Mouse (Mus musculus) ES-E14 (cell line): ENCODE data around the gene Ltbp1.

Source experiments
- CHD2 ChIP-seq: IDR thresholded peaks from 2 replicates; pipeline ENCODE4 v1.6.1; 2014; ENCODE audit warnings: mild to moderate bottlenecking, low read depth, low read length, inconsistent platforms
- MAFK ChIP-seq: IDR thresholded peaks from 2 replicates; pipeline ENCODE4 v1.6.1; 2014; ENCODE audit warnings: mild to moderate bottlenecking, low read depth, low read length, inconsistent platforms; ENCODE audit not compliant: insufficient read depth
- ZC3H11A ChIP-seq: IDR thresholded peaks from 2 replicates; pipeline ENCODE4 v1.6.1; 2012; ENCODE audit warnings: low read depth, mild to moderate bottlenecking, inconsistent platforms, low read length, borderline replicate concordance
- ZNF384 ChIP-seq: IDR thresholded peaks from 2 replicates; pipeline ENCODE4 v1.6.1; 2012; ENCODE audit warnings: low read depth, low read length, inconsistent platforms

- TF ChIP-seq ZC3H11A, result no peak
- no peak for TF ChIP-seq ZNF384
- no peak for TF ChIP-seq MAFK
- TF ChIP-seq CHD2, result no peak
Measured at GRCm38 (mm10) chr17:75000066-75000465, 5.3 kb upstream of the Ltbp1 start.
